Mouse (Mus musculus) kidney, adult 2 months (tissue): Measurements from ENCODE around the gene Ifitm2.

Experiments used
- CTCF ChIP-seq: fragments of 200-500 bp; conservative IDR thresholded peaks from 2 replicates; pipeline ENCODE4 v1.5.1; 2011; ENCODE audit warnings: low read depth, mild to moderate bottlenecking, control low read depth, low read length, moderate library complexity, mixed read lengths; ENCODE audit not compliant: insufficient read depth, insufficient read length
- POLR2A ChIP-seq: fragments of 200-500 bp; IDR thresholded peaks from one replicate; pipeline ENCODE4 v1.6.1; 2011; ENCODE audit warnings: low read depth, low read length, control low read depth

GRCm38 (mm10) chr7:140953133-140953532, 2.7 kb downstream of the Ifitm2 start:
- TF ChIP-seq CTCF (no peak), POLR2A (no peak)
